Mouse (Mus musculus) brain, embryonic 18.5 days (tissue): ENCODE measurements at regions not wholly inside any gene's neighbourhood (a gene's known extent, or its start where the extent isn't known, plus 50 kb on each side); places are given as distances from the start of the nearest gene placed in this dataset.
A peak's percentile ranks its signal among the peaks of the same experiment; 100 is the strongest.
"Not testable (repeated sequence)": the region's sequence is repeated elsewhere in the genome, so short reads cannot be mapped to it uniquely, and the experiment has no call there.

Source experiments
- DNase-seq: peaks from one replicate; pipeline ENCODE4 v3.0.0-alpha.2; 2012; ENCODE audit warnings: low read depth, low spot score

DNA sequence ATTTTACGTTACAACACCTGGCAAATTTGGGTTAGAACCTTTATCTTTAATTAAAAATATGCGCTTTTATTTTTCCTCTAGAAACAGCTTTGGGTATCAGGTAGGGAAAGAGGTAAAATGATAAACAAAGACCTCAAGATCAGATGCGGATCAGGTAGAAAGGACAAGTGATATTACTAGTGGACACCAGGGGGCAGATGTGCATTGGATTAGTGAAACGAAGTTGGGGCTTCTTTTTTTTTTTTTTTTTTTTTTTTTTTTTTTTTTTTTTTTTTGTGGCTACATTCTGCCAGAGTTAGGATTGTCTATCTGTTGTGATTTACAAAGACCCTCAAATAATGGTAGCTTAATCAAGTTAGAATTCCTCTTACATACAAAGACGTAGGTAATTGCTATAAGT lies 153.8 kb downstream of the Cd109 start:
- DNase-seq: no peak

GRCm38 (mm10) chr9:78773936-78774335 lies 158.6 kb downstream of the Cd109 start:
- no peak for DNase-seq

DNA sequence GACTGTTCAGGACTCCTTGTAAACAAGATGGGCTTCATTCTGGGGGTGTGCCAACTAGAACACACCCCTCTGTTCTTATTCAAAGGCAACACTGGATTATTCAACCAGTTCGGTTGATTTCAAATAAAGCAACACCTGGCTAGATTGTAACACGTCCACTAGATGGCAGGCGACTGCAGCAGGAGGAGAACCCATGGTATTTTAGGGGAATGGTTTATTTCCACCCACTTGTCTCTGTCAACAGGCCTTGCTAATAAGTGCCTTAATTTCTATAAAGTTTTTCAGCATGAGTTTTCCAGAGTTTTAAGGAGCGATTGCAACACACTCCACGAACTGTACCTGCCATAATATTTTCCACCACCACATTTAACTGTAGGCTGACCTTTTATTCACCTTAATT lies 160.1 kb downstream of the Cd109 start:
- peak; percentile 22 for DNase-seq

DNA sequence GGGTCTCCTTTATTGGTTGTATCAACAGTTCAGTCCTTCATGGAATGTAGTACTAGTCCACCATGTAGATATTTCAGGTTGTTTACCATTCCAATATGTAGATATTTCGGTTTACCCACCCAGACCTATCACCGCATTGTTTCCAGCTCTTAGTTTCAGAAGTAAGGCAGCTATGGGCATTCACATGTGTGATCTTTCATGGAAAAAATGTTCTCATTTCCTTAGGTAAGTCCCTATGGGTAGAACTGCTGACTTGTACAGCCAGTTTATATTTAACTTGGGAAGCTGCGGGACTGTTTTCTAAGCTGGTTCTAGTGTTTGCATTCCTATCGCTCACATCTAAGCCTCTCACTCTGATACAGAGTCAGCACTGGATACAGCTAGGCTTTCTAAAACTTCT lies 165.2 kb downstream of the Cd109 start:
- DNase-seq: no peak

DNA sequence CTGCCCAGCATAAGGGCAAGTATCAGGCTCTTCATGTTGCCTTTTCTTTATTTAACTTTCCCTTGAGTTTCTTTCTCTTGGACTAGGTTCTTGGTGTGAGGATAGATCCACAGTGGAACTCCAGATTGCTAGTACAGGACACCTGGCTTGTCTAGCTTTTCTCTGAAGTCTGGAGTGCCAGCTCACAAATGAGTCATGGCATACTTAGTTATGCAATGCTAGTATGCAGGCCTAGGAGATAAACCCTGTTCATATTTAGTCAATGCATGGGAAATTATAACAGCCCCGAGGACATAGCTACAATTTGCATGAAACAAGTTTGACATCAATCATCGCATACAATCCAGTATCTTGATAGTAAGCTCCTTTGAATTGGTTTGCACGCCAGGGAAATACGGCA lies 167.0 kb downstream of the Cd109 start:
- no peak for DNase-seq

DNA sequence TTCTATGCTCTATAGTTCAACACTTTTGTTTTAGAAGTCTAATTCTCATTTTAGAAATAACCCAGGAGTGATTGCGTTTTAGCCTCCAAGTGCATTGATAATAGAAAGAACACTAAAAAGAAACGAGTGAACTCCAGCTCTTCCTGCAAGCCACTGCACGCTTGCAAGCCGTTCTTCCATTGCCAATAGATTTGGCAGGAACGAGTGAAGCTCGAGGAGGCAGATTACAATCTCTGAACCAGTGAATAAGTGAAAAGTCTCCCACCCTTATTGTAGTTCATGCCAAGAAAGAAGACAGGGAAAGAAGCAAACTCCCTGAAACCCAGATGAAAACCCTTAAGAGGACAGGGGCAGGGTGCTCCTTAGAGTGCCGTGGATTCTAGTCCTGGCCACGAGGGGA lies 167.5 kb downstream of the Cd109 start:
- no peak for DNase-seq

DNA sequence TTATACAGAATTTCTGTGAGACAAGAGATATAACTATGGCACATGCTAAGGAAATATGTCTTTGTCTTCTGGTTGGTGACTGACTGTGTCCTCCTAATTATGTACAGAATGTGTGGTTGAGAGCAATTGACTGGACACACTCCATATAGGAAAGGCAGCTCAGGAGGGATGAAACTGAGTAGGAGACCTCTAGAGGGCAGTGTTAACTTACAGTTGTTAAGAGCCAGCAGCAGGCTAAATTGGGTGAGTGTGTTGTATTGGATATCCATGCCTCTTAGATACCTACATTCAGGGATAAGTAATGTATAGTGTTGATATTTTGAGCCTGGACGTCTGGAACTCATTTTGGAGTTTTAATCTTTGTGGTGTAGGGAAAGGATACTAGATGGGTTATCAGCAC lies 172.5 kb downstream of the Cd109 start:
- DNase-seq: peak; percentile 47

GRCm38 (mm10) chr9:78789703-78790102 lies 174.4 kb downstream of the Cd109 start:
- DNase-seq: no peak

GRCm38 (mm10) chr9:78790155-78790554 lies 174.8 kb downstream of the Cd109 start:
- no peak for DNase-seq

GRCm38 (mm10) chr9:78795801-78796200 lies 180.5 kb downstream of the Cd109 start:
- no peak for DNase-seq

GRCm38 (mm10) chr9:78817221-78817620 lies 201.9 kb downstream of the Cd109 start:
- no peak for DNase-seq

- DNase-seq: not testable (repeated sequence)
These were observed 206.3 kb downstream of the Cd109 start for GRCm38 (mm10) chr9:78821554-78822212.

- DNase-seq: no peak
These were observed 229.8 kb downstream of the Cd109 start for GRCm38 (mm10) chr9:78844969-78845683.

DNA sequence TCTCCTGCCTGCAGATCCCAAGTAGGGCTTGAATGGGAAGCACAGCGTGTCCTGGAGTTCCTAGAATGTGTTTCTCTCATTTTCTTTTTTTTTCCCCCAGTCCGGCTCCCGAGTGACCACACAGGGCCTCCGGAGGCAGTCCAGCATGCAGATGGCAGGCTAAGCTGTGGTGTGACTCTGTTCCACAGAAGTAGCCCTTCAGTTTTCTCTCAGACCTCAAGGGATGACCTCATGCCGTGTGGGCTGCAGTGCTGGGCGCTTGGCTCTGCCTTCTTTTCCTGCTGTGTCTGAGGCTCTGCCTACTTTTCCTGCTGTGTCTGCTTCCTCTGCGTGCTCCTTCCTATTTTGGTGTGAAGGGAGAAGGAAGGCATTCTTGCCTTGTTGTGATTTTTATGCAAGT lies 230.8 kb downstream of the Cd109 start:
- no peak for DNase-seq

- no peak for DNase-seq
These were observed 232.7 kb downstream of the Cd109 start for GRCm38 (mm10) chr9:78847890-78848563.

GRCm38 (mm10) chr9:78848564-78848893 lies 233.2 kb downstream of the Cd109 start:
- DNase-seq: not testable (repeated sequence)

- no peak for DNase-seq
These were observed 241.6 kb downstream of the Cd109 start for GRCm38 (mm10) chr9:78856981-78857380.

GRCm38 (mm10) chr9:78859956-78860355 lies 244.6 kb downstream of the Cd109 start:
- no peak for DNase-seq

DNA sequence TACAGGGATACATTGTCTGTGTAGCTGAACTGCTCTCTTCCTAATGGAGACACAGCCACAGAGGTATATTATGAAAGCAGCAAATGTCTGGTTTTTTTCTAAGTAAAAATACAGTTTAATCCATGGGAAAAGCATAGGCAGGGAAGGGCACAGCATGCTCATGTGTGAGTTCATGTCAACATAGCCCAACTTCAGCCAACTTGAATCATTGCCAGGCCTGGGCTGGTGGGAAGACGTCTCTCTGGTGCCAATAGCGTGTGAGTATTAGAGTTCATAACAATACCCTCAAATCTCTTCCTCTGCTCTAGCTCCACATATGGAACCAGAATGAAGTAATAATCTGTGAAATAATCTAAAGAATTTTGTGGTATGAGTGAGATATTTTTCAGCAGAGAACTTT lies 257.2 kb downstream of the Cd109 start:
- no peak for DNase-seq

DNA sequence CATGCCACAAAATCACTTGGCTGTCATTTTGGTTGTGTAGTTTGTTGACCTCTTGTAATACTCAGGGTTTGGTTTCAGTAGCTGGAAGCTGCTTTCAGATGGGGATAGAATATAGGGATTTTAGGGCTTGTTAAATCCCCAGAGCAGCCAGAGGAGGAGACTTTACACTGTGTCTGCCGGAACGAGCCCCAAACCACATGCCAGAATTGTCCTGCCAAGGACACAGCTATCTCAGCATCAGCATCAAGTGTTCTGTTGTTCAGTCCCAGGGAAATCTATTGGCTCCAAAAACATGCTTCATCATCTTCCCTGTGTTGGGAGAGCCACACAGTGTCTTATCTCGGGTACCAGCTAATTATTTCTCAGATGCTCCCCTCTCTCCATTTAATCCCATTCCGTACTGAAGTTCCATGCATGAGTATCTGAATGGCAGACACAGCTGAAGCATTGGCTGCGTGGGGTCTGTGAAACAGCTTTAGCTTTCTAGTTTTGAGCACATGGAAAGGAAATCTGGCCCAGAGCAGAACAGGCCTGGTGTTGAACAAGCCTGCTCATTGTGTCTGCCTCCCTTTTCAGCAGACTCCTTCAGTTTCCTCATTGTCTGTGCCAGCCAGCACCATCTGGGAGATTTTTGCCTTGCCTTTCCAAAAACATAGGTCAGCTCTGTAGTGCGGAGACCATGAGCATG lies 264.8 kb downstream of the Cd109 start:
- DNase-seq: peak; percentile 75

DNA sequence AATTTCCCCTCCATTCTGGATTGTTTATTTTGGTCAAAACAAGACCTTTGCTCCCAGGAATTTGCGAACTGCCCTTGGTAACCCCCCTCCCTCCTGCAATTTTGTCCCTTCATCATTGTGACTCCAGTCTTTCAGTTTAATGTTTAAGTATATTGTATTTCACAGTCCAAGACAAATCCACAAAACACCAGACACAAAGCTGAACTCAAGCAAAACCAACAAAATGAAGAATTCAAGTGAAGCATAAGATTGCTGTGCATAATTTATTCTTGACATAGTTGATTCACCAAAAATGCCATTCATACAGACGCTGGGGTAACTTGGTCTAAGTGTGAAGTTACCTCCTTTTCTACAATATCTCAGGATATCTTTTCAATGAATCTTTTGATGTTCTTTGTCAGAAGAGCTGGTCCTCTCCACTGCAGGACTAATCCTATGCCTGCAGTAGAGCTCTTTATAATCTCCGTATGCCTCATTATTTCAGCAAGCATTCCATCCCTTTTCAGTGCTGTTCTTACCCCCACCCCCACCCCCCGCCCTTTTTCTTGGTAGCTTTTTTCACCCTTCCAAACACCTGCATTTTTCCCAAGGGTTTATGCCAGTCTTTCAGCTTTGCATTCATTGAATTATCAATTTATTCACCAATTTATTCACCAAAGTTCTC lies 265.4 kb downstream of the Cd109 start:
- DNase-seq: no peak

- DNase-seq: no peak
These were observed 266.0 kb downstream of the Cd109 start for GRCm38 (mm10) chr9:78881307-78881790.
